Mouse (Mus musculus) embryonic facial prominence, embryonic 14.5 days (tissue): ENCODE measurements around the gene Myo1a. TPM values are rescaled to one million over a fixed set of nuclear protein-coding genes. Genes with fewer than 3 reads are reported as not detected.

Experiments
- ATAC-seq: fragments of 200-750 bp; cut with Nextera tagmentation; 2 replicates; pipeline ENCODE4 v1.8.0; 2017; ENCODE audit warnings: low read depth, moderate number of reproducible peaks, moderate TSS enrichment
- DNase-seq: peaks from one replicate; pipeline ENCODE4 v3.0.0-alpha.2; 2015; ENCODE audit warnings: low spot score
- H3K27ac ChIP-seq: fragments of 300-500 bp; sonication (generic); replicated peaks from 2 replicates; pipeline ENCODE4 v1.5.1; 2014; ENCODE audit warnings: low read depth, mild to moderate bottlenecking, low read length, moderate library complexity
- H3K27me3 ChIP-seq: fragments of 300-500 bp; sonication (generic); replicated peaks from 2 replicates; pipeline ENCODE4 v1.6.1; 2014; ENCODE audit warnings: low read length; ENCODE audit not compliant: control insufficient read depth, insufficient read depth
- H3K36me3 ChIP-seq: fragments of 300-500 bp; sonication (generic); 2 replicates; pipeline ENCODE4 v1.6.1; 2014; ENCODE audit warnings: low read length, mixed read lengths; ENCODE audit not compliant: control insufficient read depth, insufficient read depth
- H3K4me1 ChIP-seq: fragments of 300-500 bp; sonication (generic); 2 replicates; pipeline ENCODE4 v1.6.1; 2014; ENCODE audit warnings: antibody characterized with exemption, low read length; ENCODE audit not compliant: control insufficient read depth, insufficient read depth
- H3K4me2 ChIP-seq: fragments of 300-500 bp; sonication (generic); 2 replicates; pipeline ENCODE4 v1.6.1; 2014; ENCODE audit warnings: low read depth, mild to moderate bottlenecking, low read length, moderate library complexity, mixed read lengths
- H3K4me3 ChIP-seq: fragments of 300-500 bp; sonication (generic); 2 replicates; pipeline ENCODE4 v1.5.1; 2014; ENCODE audit warnings: low read depth, mild to moderate bottlenecking, low read length
- H3K9ac ChIP-seq: fragments of 300-500 bp; sonication (generic); 2 replicates; pipeline ENCODE4 v1.6.1; 2014; ENCODE audit warnings: low read depth, mild to moderate bottlenecking, low read length, moderate library complexity, mixed read lengths
- H3K9me3 ChIP-seq: fragments of 300-500 bp; sonication (generic); 2 replicates; pipeline ENCODE4 v1.6.1; 2016; ENCODE audit warnings: low read length; ENCODE audit not compliant: control insufficient read depth
- WGBS: fragments of 180-500 bp; shearing (Covaris S2); extraction: QIAGEN DNeasy Blood & Tissue Kit; methylation state at CpG from one replicate; pipeline ENCODE4 v1.1.7; 2014; 5-methylcytosine and 5-hydroxymethylcytosine counted together
- polyA plus RNA-seq: library from polyadenylated mRNA; unstranded; fragments of >200 nt; fragmentation: Nextera tagmentation; extraction: Ambion mirVana; gene quantifications from 2 replicates; pipeline ENCODE4 v1.2.1, GENCODE M21; 2014

The Myo1a gene
- polyA plus RNA-seq, 1 experiment from 2014 or later, result 1.2 TPM

DNA sequence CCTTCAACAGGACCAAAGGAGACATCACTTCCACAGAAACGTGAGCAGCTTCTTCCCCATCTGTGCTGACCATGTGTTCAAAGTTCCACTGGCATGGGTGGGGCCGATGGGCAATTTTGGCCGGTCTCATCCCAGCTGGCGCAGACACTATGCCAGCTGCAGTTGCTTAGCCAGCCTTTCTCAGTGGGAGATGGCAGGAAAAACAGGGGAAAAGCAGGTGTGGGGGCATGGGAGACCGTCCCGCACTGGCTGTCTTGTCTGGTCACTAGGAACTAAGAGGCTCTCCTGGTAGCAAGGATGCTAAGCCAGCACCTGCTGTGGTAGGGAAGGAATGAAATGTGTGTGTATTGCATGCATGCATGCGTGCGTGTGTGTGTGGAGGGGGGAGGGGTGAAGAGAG, 23.5 kb downstream of the Myo1a start:
- H3K36me3 ChIP-seq, result no peaks in the 10 kb centered on the region
- no peaks in the 10 kb centered on the region for H3K9me3 ChIP-seq
- H3K4me1 ChIP-seq, result no peaks in the 10 kb centered on the region
- H3K27me3 ChIP-seq, result 0 out of 2 replicates have a peak, but pooled peaks cover 4% of the 10 kb centered on the region
- no peak overlapping the region for H3K4me3 ChIP-seq
- no peak overlapping the region for H3K4me2 ChIP-seq
- no peak overlapping the region for H3K9ac ChIP-seq
- H3K27ac ChIP-seq, result no peak overlapping the region
- DNase-seq, result no peak
- 66% methylated on average over 8 of the region's 8 CpGs for WGBS
- no peak for ATAC-seq

GRCm38 (mm10) chr10:127730285-127730932, 25.4 kb downstream of the Myo1a start:
- WGBS, result 48% methylated on average over 11 of the region's 11 CpGs
- no peak for ATAC-seq
- no peak overlapping the region for H3K4me2 ChIP-seq

DNA sequence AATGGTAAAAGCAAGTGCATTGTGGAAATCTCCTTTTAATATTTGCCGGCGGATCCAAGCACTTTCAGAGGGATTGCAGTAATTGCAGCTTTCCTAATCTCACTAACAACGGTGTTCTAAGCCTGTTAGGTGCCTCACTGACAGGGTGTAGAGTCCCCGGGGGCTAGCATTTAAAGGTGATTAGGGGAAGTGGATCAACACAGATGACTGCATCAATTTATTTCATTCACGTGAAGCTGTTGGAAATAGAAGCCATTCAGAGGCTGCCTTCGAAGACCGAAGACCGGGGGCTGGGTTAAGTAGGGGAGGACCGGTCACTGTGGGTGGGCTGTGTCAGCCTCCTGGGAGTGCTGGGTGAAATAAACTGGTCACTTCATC, 26.0 kb downstream of the Myo1a start:
- H3K9ac ChIP-seq, result no peak overlapping the region
- no peak overlapping the region for H3K27ac ChIP-seq
- 33% methylated on average over 9 of the region's 9 CpGs for WGBS

More at GRCm38 (mm10) chr10:127730285-127730932, 25.4 kb downstream of the Myo1a start:
- Histone ChIP-seq H3K4me3 (no peak overlapping the region), H3K4me1 (no peaks in the 10 kb centered on the region), H3K9me3 (no peaks in the 10 kb centered on the region), H3K27me3 (0 out of 2 replicates have a peak, but pooled peaks cover 4% of the 10 kb centered on the region), H3K27ac (no peak overlapping the region), H3K36me3 (no peaks in the 10 kb centered on the region), H3K9ac (no peak overlapping the region)
- no peak for DNase-seq

DNA sequence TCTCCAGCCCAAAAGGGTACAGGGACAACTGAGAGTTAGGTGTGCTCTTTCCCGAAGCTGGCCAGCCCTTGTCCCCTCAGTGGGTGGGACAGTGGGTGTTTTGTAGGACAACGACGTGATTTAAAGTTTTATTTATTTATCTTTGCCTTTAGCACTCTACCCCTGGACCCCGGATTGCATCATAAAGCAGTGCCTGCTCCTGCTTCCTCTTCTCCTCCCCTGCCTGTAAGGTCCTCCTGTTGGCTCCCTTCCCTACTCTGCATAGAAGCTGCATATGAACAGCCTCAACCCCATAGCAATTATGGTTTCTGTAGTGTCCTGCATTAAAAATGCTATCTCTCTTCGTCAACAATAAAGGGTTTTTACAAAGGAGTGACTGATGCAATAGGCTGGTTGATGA, 26.4 kb downstream of the Myo1a start:
- ATAC-seq, result no peak
- no peaks in the 10 kb centered on the region for H3K36me3 ChIP-seq
- no peak overlapping the region for H3K9ac ChIP-seq
- no peak overlapping the region for H3K27ac ChIP-seq
- no peaks in the 10 kb centered on the region for H3K4me1 ChIP-seq
- no peaks in the 10 kb centered on the region for H3K9me3 ChIP-seq
- no peak for DNase-seq
- 30% methylated on average over 5 of the region's 5 CpGs for WGBS
- H3K4me2 ChIP-seq, result no peak overlapping the region
- H3K27me3 ChIP-seq, result 0 out of 2 replicates have a peak, but pooled peaks cover 4% of the 10 kb centered on the region
- H3K4me3 ChIP-seq, result no peak overlapping the region

More for the DNA sequence above, 26.0 kb downstream of the Myo1a start:
- H3K36me3 ChIP-seq, result no peaks in the 10 kb centered on the region
- 0 out of 2 replicates have a peak, but pooled peaks cover 4% of the 10 kb centered on the region for H3K27me3 ChIP-seq
- H3K4me2 ChIP-seq, result no peak overlapping the region
- H3K9me3 ChIP-seq, result no peaks in the 10 kb centered on the region
- H3K4me1 ChIP-seq, result no peaks in the 10 kb centered on the region
- ATAC-seq, result 0 out of 2 replicates have a peak, but pooled peaks have one; percentile 35
- H3K4me3 ChIP-seq, result no peak overlapping the region
- DNase-seq, result peak; percentile 56

- H3K27me3 ChIP-seq, result no peaks in the 10 kb centered on the region
- no peak for ATAC-seq
- DNase-seq, result peak; percentile 49
- no peaks in the 10 kb centered on the region for H3K36me3 ChIP-seq
- H3K27ac ChIP-seq, result no peak overlapping the region
- no peaks in the 10 kb centered on the region for H3K9me3 ChIP-seq
- no peak overlapping the region for H3K4me3 ChIP-seq
- no peaks in the 10 kb centered on the region for H3K4me1 ChIP-seq
- 40% methylated on average over 5 of the region's 5 CpGs for WGBS
- H3K4me2 ChIP-seq, result no peak overlapping the region
- no peak overlapping the region for H3K9ac ChIP-seq
These were observed 29.5 kb downstream of the Myo1a start for GRCm38 (mm10) chr10:127734434-127734833.

DNA sequence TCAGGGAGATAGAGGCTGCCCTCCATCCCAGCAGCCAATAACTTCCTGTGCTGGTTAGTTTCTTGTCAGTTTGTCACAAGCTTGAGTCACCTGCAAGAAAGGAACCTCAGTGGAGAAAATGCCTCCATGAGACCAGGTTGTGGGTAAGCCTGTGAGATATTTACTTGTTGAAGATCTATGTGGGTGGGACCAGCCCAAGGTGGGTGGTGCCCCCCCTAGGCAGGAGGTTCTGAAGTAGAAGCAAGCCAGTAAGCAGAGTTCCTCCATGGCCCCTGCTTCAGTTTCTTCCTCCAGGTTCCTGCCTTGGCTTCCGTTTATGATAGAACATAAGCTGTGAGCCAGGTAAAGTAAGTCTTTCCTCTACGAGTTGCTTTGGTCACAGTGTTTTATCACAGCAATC, 31.3 kb downstream of the Myo1a start:
- 0 out of 2 replicates have a peak, but pooled peaks cover under 1% of the 10 kb centered on the region for H3K36me3 ChIP-seq
- no peak overlapping the region for H3K9ac ChIP-seq
- H3K27me3 ChIP-seq, result no peaks in the 10 kb centered on the region
- no peak overlapping the region for H3K27ac ChIP-seq
- no peak for DNase-seq
- no peak overlapping the region for H3K4me2 ChIP-seq
- no peak for ATAC-seq
- H3K4me1 ChIP-seq, result peaks cover 8% of the 10 kb centered on the region; the same call in 1 of the 2 replicates
- WGBS, result 78% methylated on average over 2 of the region's 2 CpGs
- H3K4me3 ChIP-seq, result no peak overlapping the region
- H3K9me3 ChIP-seq, result no peaks in the 10 kb centered on the region

GRCm38 (mm10) chr10:127736916-127737315, 31.9 kb downstream of the Myo1a start:
- Histone ChIP-seq H3K36me3 (peaks cover 7% of the 10 kb centered on the region), H3K27me3 (no peaks in the 10 kb centered on the region), H3K27ac (no peak overlapping the region), H3K4me1 (peaks cover 8% of the 10 kb centered on the region; the same call in 1 of the 2 replicates), H3K4me3 (no peak overlapping the region), H3K4me2 (no peak overlapping the region), H3K9ac (no peak overlapping the region), H3K9me3 (no peaks in the 10 kb centered on the region)
- ATAC-seq (no peak), DNase-seq (no peak)
- 75% methylated on average over 4 of the region's 4 CpGs for WGBS

DNA sequence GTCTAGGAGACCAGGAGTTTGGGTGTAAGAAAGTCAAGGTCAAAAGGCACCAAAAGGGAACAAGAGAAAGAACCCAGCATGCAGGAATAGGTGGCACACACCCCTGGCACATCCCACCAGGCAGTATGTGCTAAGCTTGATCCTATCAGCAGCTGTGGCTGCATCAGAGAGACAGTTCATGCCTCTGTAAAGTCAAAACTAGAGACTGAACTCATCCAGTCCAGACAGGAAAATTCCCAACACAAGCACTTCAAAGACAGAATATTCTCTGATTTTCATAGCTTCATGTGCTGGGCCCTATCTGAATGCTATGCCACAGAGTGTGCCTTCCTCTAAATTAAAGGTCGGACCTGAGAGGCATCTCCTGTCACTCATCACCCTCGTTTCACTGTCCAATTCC, 32.6 kb downstream of the Myo1a start:
- ATAC-seq (no peak), DNase-seq (no peak)
- H3K9me3 ChIP-seq, result no peaks in the 10 kb centered on the region
- peaks cover 8% of the 10 kb centered on the region; the same call in 1 of the 2 replicates for H3K4me1 ChIP-seq
- H3K36me3 ChIP-seq, result peaks cover 13% of the 10 kb centered on the region
- H3K27me3 ChIP-seq, result no peaks in the 10 kb centered on the region
- WGBS, result 19% methylated on average over 2 of the region's 2 CpGs
- H3K9ac ChIP-seq, result no peak overlapping the region
- H3K27ac ChIP-seq, result no peak overlapping the region
- H3K4me2 ChIP-seq, result no peak overlapping the region
- no peak overlapping the region for H3K4me3 ChIP-seq
